Mouse (Mus musculus) spleen, postnatal 10 days (tissue): Measurements from ENCODE around the gene 4933428G20Rik.
A peak's percentile ranks its signal among the peaks of the same experiment; 100 is the strongest.

Source experiments
- DNase-seq, 2 experiments: peaks; one replicate each; pipeline ENCODE4 v3.0.0; 2021 to 2022; ENCODE audit warnings: low spot score in 2 of 2

Gene 4933428G20Rik

GRCm38 (mm10) chr11:97462538-97462937 lies 37.6 kb downstream of the 4933428G20Rik start:
- DNase-seq = no peak

GRCm38 (mm10) chr11:97461307-97461820 lies 38.8 kb downstream of the 4933428G20Rik start:
- no peak for DNase-seq

- DNase-seq = no peak
Observed at GRCm38 (mm10) chr11:97457120-97457519, 43.0 kb downstream of the 4933428G20Rik start.

- DNase-seq = no peak
Observed at GRCm38 (mm10) chr11:97451625-97452024, 48.5 kb downstream of the 4933428G20Rik start.

- DNase-seq = peak in 1 of 2 experiments; percentile 22
Observed at GRCm38 (mm10) chr11:97450305-97450922, 49.7 kb downstream of the 4933428G20Rik start.

GRCm38 (mm10) chr11:97449601-97450293 lies 50.4 kb downstream of the 4933428G20Rik start:
- DNase-seq = peak; percentile 40 to 54

GRCm38 (mm10) chr11:97448611-97449394 lies 51.3 kb downstream of the 4933428G20Rik start:
- DNase-seq = peak in 1 of 2 experiments; percentile 18

- no peak for DNase-seq
Observed at GRCm38 (mm10) chr11:97447979-97448378, 52.2 kb downstream of the 4933428G20Rik start.

- peak; percentile 64 to 77 for DNase-seq
Observed at GRCm38 (mm10) chr11:97445999-97446511, 54.1 kb downstream of the 4933428G20Rik start.

- DNase-seq = peak; percentile 37 to 54
Observed at GRCm38 (mm10) chr11:97445596-97445995, 54.5 kb downstream of the 4933428G20Rik start.

- peak in 1 of 2 experiments; percentile 65 for DNase-seq
Observed at GRCm38 (mm10) chr11:97442891-97443675, 57.1 kb downstream of the 4933428G20Rik start.

- peak; percentile 53 to 61 for DNase-seq
Observed at GRCm38 (mm10) chr11:97441658-97442125, 58.4 kb downstream of the 4933428G20Rik start.

GRCm38 (mm10) chr11:97441036-97441657 lies 59.0 kb downstream of the 4933428G20Rik start:
- peak; percentile 65 to 70 for DNase-seq
